Mouse (Mus musculus): Measurements from ENCODE around the gene Camkk2. TPM values are rescaled to one million over a fixed set of nuclear protein-coding genes. Genes with fewer than 3 reads are reported as not detected.

The Camkk2 gene
- polyA plus RNA-seq, 1 experiment from 2014 or later: 70.7 TPM

Small RNA genes lying within 50 kb of the gene (microRNA-seq; reads per million reads assigned to microRNA genes)
- gene Mir8115: not detected

Other genes starting within 250 kb of the Camkk2 start
- 55.1 and 57.1 TPM in 2 replicates for gene Ift81, start 164.9 kb downstream of the Camkk2 start, polyA plus RNA-seq (2015; fragmentation: Nextera tagmentation; extraction: Ambion mirVana)
- 2.1 and 2.4 TPM in 2 replicates for gene P2rx7, start 135.5 kb downstream of the Camkk2 start, polyA plus RNA-seq (2015; fragmentation: Nextera tagmentation; extraction: Ambion mirVana)
- gene P2rx4, start 71.9 kb downstream of the Camkk2 start, polyA plus RNA-seq (2015; fragmentation: Nextera tagmentation; extraction: Ambion mirVana): 7.3 and 10.3 TPM in 2 replicates
- gene Anapc5, start 41.9 kb upstream of the Camkk2 start, polyA plus RNA-seq (2015; fragmentation: Nextera tagmentation; extraction: Ambion mirVana): 562 and 569 TPM in 2 replicates
- 52.3 and 58.0 TPM in 2 replicates for gene Rnf34, start 70.6 kb upstream of the Camkk2 start, polyA plus RNA-seq (2015; fragmentation: Nextera tagmentation; extraction: Ambion mirVana)
- gene Kdm2b, start 210.4 kb upstream of the Camkk2 start, polyA plus RNA-seq (2015; fragmentation: Nextera tagmentation; extraction: Ambion mirVana): 157 and 166 TPM in 2 replicates
- gene Orai1, start 235.7 kb upstream of the Camkk2 start, polyA plus RNA-seq (2015; fragmentation: Nextera tagmentation; extraction: Ambion mirVana): 13.0 and 13.8 TPM in 2 replicates